Mouse (Mus musculus): ENCODE results near the gene Tmem126b.

Gene Tmem126b

DNA sequence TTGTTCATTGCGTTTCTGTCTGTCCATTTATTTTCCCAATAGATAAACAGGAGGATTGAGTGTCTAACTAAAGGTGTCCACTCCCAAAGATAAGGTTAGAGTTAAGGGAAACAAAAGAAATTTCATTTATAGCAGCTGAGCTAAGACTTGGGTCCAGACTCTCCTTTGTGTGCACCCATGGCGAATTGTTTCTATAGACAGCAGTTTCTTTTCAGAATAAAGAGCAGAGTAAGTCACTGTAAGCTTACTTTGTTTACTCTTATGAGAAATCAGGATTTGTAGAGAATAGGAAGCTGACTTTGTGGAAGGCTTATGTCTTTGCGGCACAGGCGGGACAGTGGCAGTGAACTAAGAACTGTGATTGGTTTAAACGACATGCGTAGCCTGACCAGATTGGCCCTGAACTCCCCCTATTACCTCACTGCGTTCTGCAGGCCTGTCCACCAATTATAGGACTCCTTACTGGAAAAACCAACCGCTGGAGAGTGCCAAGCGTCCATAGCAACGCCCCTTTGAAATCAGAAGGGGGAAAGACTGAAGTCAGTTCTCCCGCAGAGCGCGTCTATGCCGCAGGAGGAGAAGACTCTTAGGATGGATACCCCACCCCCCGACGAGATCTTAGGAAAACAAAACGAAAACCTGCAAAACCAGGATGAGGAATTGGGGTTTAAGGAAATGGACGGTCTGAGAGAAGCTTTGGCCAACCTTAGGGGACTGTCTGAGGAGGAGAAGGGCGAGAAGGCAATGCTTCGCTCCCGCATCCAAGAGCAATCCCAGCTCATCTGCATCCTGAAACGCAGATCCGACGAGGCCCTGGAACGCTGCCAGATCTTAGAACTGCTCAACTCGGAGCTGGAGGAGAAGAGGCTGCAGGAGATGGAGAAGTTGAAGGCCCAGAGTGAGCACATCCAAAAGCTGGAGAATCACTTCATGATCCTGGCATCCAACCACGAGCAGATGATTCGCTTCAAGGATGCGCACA lies 49.5 kb downstream of the Tmem126b start, which contains the start of gene Ccdc89:
Gene Ccdc89, plus strand, starts transcription at position 558 of the 982 bp plus-strand sequence.
- DNase-seq (ENCODE audit: low spot score in 2 of 2), result no peak

All from spleen, postnatal 14 days (tissue).